Mouse (Mus musculus) adrenal gland, postnatal 25 days (tissue): ENCODE measurements at regions not wholly inside any gene's neighbourhood (a gene's known extent, or its start where the extent isn't known, plus 50 kb on each side); places are given as distances from the start of the nearest gene placed in this dataset.

Experiments used
- DNase-seq: peaks from one replicate; pipeline ENCODE4 v3.0.0; 2021; ENCODE audit warnings: mixed read lengths

DNA sequence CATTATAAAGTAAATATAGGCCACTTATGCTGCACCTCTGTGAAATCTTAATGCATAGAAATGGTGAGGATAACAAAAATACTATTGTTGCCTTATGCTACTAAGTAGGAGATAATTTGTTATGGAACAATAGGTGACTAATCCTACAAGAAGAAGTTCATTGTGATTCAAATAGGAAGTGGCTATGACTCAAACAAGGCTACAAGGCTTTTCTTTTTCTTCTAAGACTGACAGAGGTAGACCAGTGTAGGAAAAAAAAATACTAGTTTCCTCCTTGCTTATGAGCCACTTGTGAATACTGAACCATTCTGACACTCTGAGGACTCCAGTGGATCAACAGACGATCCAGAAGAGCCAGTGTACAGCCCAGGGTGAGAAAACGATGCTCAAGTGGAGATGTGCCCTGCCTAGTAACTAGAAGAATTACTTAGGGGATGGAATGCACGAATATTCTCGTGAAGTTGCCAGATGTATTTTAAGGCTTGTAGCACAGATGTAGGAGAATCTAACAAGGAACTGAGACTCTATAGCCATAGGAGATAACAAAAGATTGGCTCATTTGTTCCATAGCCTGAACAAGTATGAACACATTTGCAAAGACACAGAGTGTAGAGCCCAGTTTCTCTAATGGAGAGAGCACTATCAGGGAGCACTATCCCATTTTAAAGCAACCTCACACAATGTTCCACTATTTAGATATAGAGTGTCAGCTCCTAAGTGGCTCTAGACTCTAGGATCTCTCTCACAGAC is 60.3 kb downstream of the Fzd1 start:
- DNase-seq: no peak

GRCm38 (mm10) chr5:4696701-4697100 is 61.1 kb downstream of the Fzd1 start:
- DNase-seq: no peak

GRCm38 (mm10) chr5:4689130-4689529 is 68.7 kb downstream of the Fzd1 start:
- no peak for DNase-seq

DNA sequence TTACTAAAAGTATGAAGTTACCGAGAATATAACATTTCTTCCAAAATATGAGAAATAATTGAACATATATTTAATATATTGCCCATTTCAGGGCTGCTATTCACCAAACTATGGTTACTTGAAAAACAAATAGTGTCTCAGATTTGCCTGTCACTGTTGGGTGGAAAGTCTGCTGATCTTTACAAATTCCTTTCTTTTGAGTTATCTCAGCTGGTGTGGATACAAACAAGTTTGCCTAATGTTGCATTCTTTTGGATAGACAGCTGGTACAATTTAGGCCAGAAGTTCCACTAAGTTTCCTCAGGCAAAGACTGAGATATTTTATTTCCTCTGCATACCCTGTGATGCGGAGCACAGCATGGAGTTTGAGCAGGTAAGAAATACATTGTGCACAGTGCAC is 82.5 kb downstream of the Fzd1 start:
- DNase-seq: no peak

DNA sequence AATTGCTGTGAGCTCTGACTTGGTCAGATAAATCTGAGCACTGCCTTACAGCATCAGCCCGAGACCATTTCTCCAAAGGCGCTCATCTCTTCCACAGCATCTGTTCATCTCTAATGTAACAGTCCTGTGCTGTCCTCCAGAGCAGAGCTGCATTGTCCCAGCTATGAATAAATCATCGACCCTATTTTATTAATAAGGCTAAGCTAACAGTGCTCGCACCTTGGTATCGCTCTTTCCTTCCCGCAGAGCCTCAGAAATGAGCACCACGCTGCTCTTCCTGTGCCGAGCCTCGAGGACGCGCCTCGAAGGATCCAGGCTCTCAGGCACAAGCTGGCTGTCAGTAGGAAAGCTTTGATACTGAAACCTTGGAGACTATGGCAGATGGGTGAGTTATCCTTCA is 91.5 kb downstream of the Fzd1 start:
- no peak for DNase-seq

GRCm38 (mm10) chr5:4665978-4666377 is 91.9 kb downstream of the Fzd1 start:
- no peak for DNase-seq

DNA sequence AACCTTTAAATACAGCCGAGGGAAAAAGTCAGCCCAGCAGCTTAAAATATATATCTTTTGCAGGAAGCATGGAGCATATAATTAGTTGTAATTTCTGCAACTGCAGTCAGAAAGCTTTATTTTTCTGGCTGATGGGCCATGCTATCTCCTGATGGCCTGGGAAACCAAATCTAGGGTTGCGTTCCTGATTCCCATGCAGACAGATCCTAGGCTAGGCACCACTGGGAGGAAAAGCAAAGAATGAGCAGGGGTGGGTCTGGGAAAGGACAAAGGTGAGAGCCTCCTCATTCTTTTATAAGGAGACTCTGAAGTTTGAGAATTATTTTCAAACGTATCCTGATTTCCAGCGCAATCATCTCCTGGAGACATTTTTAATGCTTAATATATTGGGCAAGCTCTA is 92.9 kb downstream of the Fzd1 start:
- DNase-seq: no peak

DNA sequence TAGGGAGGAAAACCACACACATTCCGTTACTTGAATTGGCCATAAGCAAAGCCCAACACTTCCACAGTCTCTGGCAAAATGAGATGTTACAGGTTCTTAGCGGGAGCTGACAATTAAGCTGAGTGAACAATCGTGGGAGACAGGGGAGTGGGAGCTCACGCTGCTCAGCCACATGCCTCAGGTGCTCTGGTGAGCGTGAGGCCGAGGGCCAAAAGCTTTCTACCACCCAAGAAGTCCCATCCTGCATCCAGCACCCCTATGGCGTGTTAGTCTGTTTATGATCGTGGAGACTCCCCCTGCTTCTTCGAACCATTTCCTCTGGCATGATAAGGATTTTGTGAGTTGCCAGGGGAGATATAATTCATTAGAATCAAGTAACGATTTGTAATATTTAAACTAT is 93.3 kb downstream of the Fzd1 start:
- no peak for DNase-seq

GRCm38 (mm10) chr5:4662198-4662585 is 95.6 kb downstream of the Fzd1 start:
- no peak for DNase-seq

- no peak for DNase-seq
These were observed 96.2 kb downstream of the Fzd1 start for GRCm38 (mm10) chr5:4661420-4662197.

DNA sequence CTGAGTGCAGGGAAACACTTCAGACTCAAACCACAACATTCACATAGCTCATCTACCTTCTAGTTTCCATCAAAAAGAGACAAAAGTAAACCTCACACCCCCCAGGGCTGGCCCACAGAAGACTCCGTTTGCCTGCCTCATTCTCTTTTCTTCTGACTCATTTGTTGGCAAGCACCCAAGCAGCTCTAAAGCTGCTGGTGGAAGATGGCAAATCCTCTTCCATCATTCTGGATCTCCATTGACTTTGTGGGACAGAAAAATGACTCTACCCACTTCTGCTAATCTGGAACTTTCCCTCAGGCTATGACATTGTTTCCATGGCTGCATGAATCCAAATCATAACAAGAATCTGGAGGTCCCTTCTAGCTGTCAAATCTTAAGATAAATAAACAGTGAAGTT is 99.9 kb downstream of the Fzd1 start:
- DNase-seq: no peak

DNA sequence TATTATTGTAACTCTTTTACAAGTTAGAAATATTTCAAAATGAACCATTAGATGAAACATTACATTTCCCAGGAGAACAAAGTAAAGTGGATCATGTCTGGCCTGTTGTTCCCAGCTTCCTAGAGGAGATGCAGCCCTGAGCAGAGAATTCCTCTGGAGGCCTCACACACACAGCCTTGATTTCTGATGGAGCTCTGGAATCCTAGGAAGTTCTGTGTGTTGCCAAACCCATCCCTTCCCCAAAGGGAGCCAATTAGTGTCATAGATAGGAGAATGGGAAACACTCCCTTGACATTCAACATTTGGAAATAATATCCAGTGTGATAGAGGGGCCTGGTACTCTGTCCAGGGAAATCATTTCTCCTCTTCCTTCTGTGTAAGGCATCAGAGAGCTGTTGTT is 103.6 kb downstream of the Fzd1 start:
- no peak for DNase-seq

DNA sequence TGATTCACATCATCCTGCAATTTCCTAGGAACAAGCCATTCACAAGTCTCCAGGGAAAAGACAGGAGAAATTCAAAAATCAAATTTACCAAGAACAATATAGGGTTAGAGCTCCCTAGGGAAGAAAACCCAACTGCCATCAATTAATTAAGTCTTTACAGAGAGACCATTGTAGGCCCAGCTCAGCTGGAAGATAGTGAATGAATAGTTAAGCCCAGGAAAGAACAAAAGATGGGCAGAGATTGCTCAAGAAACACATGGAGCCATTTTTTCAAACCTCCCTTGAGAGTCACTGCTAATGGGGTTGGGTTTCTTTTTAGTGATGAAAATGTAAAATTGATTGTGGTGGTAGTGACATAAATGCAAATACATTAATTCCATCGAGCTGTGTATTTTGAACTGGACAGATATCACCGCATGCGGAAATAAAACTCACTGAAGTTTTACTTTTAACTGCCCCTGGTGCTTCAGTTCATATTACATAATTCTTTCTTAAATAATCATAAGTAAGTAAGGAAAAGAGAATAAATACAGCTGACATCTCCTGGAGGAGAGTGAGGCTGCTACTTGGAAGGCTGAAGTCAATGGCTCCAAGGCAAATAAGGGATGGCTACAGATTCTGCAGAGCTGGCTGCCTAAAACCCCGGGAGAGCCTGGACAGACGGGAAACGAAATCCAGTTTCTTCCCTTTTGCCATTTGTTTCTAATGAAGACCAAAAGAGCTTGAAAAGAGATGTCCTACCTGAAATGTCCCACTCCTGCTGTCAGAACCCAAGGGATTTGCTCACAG is 106.5 kb downstream of the Fzd1 start:
- DNase-seq: no peak

GRCm38 (mm10) chr5:4650709-4651108 is 107.1 kb downstream of the Fzd1 start:
- no peak for DNase-seq

- DNase-seq: no peak
These were observed 107.8 kb downstream of the Fzd1 start for GRCm38 (mm10) chr5:4649858-4650556.

GRCm38 (mm10) chr5:4641041-4641440 is 116.8 kb downstream of the Fzd1 start:
- no peak for DNase-seq

DNA sequence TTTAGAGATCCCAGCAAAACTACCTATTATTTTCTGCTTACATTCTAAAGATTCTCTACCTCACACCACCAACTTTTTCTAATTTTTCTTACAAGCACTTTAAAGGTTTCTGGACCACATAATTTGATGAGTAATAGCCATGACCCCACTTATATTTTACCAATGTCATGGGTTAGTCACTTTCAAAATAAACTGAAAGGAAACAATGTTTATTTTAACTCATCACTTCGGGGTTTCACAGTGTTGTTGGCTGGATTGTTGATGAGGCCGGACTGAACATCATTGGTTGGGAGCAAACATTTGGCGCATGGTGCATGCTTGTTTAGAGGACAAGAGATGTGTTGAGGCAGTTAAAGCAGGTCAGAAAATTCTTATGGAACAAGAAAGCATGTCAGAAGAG is 124.1 kb downstream of the Fzd1 start:
- DNase-seq: no peak

GRCm38 (mm10) chr5:4625206-4625605 is 132.6 kb downstream of the Fzd1 start:
- no peak for DNase-seq

GRCm38 (mm10) chr5:4623625-4624024 is 134.2 kb downstream of the Fzd1 start:
- DNase-seq: no peak

DNA sequence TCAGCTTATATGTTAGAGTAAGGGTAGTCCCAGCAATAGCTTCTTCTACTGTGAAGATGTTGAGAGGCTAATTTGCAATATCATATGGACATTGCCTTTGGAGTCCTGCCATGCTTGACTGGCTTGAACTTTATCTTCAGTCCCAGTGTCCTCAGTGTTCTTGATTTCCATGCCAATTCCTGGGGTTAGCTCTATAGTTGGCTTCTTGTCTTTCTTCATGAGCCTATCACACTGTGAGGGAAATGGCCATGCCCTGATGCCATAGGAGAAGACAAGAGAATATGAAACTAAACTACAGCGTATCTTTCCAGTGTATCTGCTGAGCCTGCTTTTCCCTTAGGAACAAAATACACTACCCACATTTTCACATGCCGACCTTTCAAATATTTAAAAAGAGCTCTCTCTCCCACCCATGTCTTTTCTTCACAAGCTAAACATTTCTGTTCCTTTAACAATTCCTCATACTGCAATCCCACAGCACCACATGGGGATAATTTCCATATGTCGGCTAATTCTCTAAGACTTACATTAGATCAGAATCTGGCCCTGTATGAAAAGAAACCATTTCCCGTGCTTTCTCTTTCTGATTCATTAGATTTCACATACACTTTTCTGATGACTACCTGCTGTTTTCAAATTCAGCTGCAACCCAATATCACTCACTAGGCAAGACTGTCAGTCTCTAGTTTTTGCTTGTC is 137.2 kb downstream of the Fzd1 start:
- no peak for DNase-seq

DNA sequence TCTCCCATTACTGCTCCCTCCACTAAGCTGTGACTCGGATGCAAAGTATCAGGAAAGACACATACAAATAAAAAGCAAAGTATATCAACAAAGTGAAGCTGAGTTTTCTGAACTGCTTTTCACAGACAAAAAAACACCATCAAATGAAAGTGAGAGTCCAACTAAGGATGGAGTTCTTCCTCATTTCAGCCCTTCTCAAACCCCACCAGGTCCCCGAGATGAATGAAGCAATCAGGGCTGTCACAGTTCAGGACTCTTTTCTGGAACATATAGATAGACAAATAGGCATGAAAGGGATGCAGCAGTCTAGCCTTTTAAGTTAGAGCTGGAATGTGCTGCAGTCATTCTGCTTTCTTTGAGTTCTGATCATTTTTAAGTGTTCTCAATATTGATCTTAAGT is 142.6 kb downstream of the Fzd1 start:
- DNase-seq: no peak

DNA sequence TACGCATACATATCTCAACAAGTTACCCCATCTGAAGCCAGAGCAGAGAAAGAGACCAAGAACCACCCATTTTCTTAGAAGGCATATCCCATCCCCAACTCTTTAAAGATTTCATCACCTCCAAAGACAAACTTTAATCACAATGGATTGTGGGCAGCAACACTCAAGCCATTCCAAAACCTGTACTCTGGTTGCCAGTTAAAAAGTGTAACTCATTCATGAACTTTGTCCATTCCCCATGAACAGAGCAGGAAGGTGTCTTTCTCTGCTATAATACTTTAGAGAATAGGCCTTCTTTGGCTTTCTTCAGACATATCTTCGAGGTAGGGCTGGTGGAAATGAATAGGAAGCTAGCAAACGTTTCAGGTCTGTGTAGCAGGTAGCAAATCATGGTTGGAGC is 160.4 kb downstream of the Fzd1 start:
- no peak for DNase-seq
